Mouse (Mus musculus): ENCODE measurements at regions not wholly inside any gene's neighbourhood (a gene's known extent, or its start where the extent isn't known, plus 50 kb on each side); places are given as distances from the start of the nearest gene placed in this dataset.

GRCm38 (mm10) chr12:15115556-15115955 is 701.2 kb downstream of the Trib2 start:
- no peak for TF ChIP-seq EP300 (optimal IDR thresholded peaks at IDR 0.05)
- no peak for TF ChIP-seq CTCF (IDR thresholded peaks at IDR 0.05; ENCODE audit: low read depth)
